Mouse (Mus musculus) heart, postnatal 10 days (tissue): ENCODE results near the gene Mapkapk3. TPM values are rescaled to one million over a fixed set of nuclear protein-coding genes. Genes with fewer than 3 reads are reported as not detected.

Experiments
- DNase-seq, 2 experiments: peaks; one replicate each; pipeline ENCODE4 v3.0.0; 2021
- intact Hi-C: fragments of 180-260 bp; cut with DNase I; formaldehyde crosslinking; loops from one replicate; pipeline ENCODE4 v1.15.1; 2025
- total RNA-seq, 2 experiments: library from RNA; stranded (reverse); gene quantifications; 2 replicates each; pipeline ENCODE4 v1.2.3; 2021

Gene Mapkapk3
- total RNA-seq, 2 experiments from 2014 or later, result 22.1 to 23.3 TPM

- intact Hi-C loops, result no loop called here
- no peak for DNase-seq
These were observed 17.4 kb downstream of the Mapkapk3 start for GRCm38 (mm10) chr9:107272284-107272683.

- intact Hi-C loops, result no loop called here
- no peak for DNase-seq
These were observed 18.3 kb downstream of the Mapkapk3 start for GRCm38 (mm10) chr9:107271177-107271938.

GRCm38 (mm10) chr9:107269772-107270171 is 19.9 kb downstream of the Mapkapk3 start:
- intact Hi-C loops, result no loop called here
- no peak for DNase-seq

- intact Hi-C loops, result no loop called here
- no peak for DNase-seq
These were observed 21.8 kb downstream of the Mapkapk3 start for GRCm38 (mm10) chr9:107267721-107268402.

GRCm38 (mm10) chr9:107267028-107267427 is 22.6 kb downstream of the Mapkapk3 start:
- no peak for DNase-seq

GRCm38 (mm10) chr9:107264731-107265130 is 24.9 kb downstream of the Mapkapk3 start:
- intact Hi-C loops, result no loop called here
- no peak for DNase-seq

More at GRCm38 (mm10) chr9:107267028-107267427, 22.6 kb downstream of the Mapkapk3 start:
- intact Hi-C loops, result no loop called here

- DNase-seq, result no peak
These were observed 25.8 kb downstream of the Mapkapk3 start for GRCm38 (mm10) chr9:107263912-107264311.

GRCm38 (mm10) chr9:107262375-107262774 is 27.3 kb downstream of the Mapkapk3 start:
- DNase-seq, result no peak
- intact Hi-C loops, result no loop called here

More at GRCm38 (mm10) chr9:107263912-107264311, 25.8 kb downstream of the Mapkapk3 start:
- intact Hi-C loops, result no loop called here

GRCm38 (mm10) chr9:107261792-107262191 is 27.9 kb downstream of the Mapkapk3 start:
- no peak for DNase-seq
- intact Hi-C loops, result no loop called here

GRCm38 (mm10) chr9:107260836-107261235 is 28.8 kb downstream of the Mapkapk3 start:
- intact Hi-C loops, result no loop called here
- DNase-seq, result no peak

- intact Hi-C loops, result no loop called here
- no peak for DNase-seq
These were observed 29.2 kb downstream of the Mapkapk3 start for GRCm38 (mm10) chr9:107260429-107260828.

GRCm38 (mm10) chr9:107259571-107259970 is 30.1 kb downstream of the Mapkapk3 start:
- intact Hi-C loops, result no loop called here
- peak; percentile 38 to 59 for DNase-seq

GRCm38 (mm10) chr9:107255596-107255995 is 34.1 kb downstream of the Mapkapk3 start:
- intact Hi-C loops, result no loop called here
- DNase-seq, result no peak

- intact Hi-C loops, result no loop called here
- peak in 1 of 2 experiments; percentile 36 for DNase-seq
These were observed 34.8 kb downstream of the Mapkapk3 start for GRCm38 (mm10) chr9:107254925-107255324.

- intact Hi-C loops, result no loop called here
- DNase-seq, result peak; percentile 81 to 87
These were observed 35.2 kb downstream of the Mapkapk3 start for GRCm38 (mm10) chr9:107254476-107254875.

GRCm38 (mm10) chr9:107252164-107252563 is 37.5 kb downstream of the Mapkapk3 start:
- intact Hi-C loops, result no loop called here
- DNase-seq, result peak in 1 of 2 experiments; percentile 45

GRCm38 (mm10) chr9:107250416-107251337 is 39.0 kb downstream of the Mapkapk3 start:
- intact Hi-C loops, result no loop called here

GRCm38 (mm10) chr9:107249154-107249553 is 40.5 kb downstream of the Mapkapk3 start:
- DNase-seq, result no peak
- intact Hi-C loops, result no loop called here

More at GRCm38 (mm10) chr9:107250416-107251337, 39.0 kb downstream of the Mapkapk3 start:
- no peak for DNase-seq

- DNase-seq, result peak in 1 of 2 experiments; percentile 39
- intact Hi-C loops, result loop anchor here (1.0 kb wide), 1 partner anchor 45 kb away; no protein-coding TSS in a partner anchor
These were observed 43.5 kb downstream of the Mapkapk3 start for GRCm38 (mm10) chr9:107246170-107246569.

- intact Hi-C loops, result no loop called here
These were observed 44.4 kb downstream of the Mapkapk3 start for GRCm38 (mm10) chr9:107245311-107245710.

GRCm38 (mm10) chr9:107236151-107236550 is 53.5 kb downstream of the Mapkapk3 start:
- intact Hi-C loops, result no loop called here
- DNase-seq, result no peak

More at GRCm38 (mm10) chr9:107245311-107245710, 44.4 kb downstream of the Mapkapk3 start:
- DNase-seq, result no peak
